Mouse (Mus musculus) right cerebral cortex, postnatal 36 days (tissue): ENCODE measurements around the gene Mllt11.

Experiments
- DNase-seq, 2 experiments: peaks; one replicate each; pipeline ENCODE4 v3.0.0; 2022; ENCODE audit warnings: low spot score in 2 of 2, mixed read lengths in 1 of 2

The Mllt11 gene

DNA sequence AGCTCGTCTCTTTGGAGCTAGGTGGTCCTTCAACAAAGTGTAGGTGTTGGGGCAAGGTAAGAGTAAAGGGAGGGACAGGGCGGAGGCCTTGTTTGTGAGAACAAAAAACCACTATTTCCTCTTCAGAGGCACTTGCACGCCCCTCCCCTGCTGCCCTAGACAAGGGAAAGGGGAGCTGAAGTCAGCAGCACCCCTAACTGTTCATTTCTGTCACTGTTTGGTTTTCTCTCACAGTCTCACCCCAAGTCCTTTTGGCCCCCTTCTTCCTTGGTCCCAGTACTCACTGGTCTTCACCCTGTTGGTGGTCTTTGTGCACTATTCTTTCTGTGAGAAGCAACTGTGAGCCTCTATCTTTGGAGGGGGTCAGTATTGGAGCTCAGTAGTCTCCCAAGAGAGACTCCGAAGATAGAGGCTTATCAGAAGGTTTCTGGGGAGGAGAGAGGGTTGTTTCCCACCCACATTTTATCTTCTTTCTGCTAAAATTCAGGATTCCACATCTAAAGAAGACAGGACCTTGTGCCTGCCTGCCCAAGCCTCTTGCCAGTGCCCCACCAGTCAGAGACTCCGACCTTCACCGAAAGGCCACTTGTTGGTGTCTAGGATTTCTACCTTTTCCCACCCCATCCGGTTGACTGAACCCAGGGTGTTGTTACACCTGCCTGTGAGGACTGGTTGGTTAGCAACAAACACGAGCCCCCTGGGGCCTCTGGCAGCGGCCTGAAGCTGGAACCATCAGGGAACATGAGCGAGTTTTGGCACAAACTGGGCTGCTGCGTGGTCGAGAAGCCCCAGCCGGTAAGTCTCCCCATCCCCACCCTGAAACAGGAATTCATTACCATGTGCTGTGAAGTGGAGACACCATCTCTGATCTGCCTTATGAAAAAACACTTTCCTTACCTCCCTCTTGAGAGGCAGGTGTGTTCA is at the start of gene Mllt11:
Gene Mllt11, minus strand, starts transcription at position 874 of the 924 bp plus-strand sequence.
- DNase-seq = no peak

- peak; percentile 97 to 98 for DNase-seq
Observed at GRCm38 (mm10) chr3:95281216-95282126, 49.5 kb upstream of the Mllt11 start, which contains the start of the genes Mindy1 and Prune1. Mindy1 (plus strand) TSS chr3:95281345. Prune1 (minus strand) TSS chr3:95282076.

GRCm38 (mm10) chr3:95280747-95281146 is 48.8 kb upstream of the Mllt11 start:
- DNase-seq = no peak

GRCm38 (mm10) chr3:95277149-95277551 is 45.2 kb upstream of the Mllt11 start:
- DNase-seq = no peak

- DNase-seq = no peak
Observed at GRCm38 (mm10) chr3:95276428-95276934, 44.5 kb upstream of the Mllt11 start.

GRCm38 (mm10) chr3:95275161-95275560 is 43.2 kb upstream of the Mllt11 start:
- no peak for DNase-seq

GRCm38 (mm10) chr3:95274453-95274852 is 42.5 kb upstream of the Mllt11 start:
- DNase-seq = no peak

DNA sequence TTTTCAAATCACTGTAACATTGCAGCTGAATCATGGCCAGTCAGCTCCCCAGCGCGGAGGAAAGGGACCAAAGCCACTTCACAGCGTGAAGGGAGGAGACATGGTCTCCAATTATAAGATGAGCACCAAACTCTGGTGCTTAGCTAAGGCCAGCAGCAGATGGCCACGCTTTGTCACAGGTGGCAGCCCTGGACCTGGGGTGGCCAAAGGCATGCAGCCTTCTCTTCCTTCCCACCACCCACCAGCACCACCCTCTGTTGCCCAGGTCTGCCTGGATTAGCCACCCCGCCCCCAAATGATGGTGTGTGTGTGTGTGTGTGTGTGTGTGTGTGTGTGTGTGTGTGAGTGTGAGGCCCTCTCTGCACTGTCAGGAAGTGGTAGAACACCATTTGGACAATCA is 41.5 kb upstream of the Mllt11 start:
- no peak for DNase-seq

DNA sequence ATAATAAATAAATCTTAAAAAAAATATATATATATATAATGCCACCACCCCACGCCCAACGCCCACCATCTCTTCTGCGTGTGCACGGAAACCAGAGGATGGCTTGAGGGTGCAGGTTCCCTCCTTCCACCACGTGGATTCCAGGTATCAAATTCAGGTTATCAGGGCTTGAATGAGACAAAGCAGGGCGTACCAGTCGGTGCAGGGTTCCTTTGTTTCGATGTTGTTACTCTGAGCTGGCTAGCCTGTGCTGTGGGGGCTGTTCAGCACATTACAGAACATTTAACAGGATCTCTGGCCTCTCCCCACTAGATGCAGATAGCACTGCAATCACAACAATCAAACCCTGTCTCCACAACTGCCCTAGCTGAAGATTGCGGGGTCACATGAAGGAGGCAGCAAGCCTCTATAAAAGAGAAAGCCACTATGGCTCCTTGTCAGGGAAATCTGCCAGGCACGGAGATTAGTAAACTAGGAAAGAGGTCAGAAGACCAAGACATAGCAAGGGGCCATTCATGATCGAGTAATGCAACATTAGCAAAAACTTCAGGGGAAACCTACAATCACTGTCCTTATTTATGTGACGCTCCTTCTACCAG is 38.9 kb upstream of the Mllt11 start:
- DNase-seq = no peak

GRCm38 (mm10) chr3:95269789-95270188 is 37.8 kb upstream of the Mllt11 start:
- peak in 1 of 2 experiments; percentile 33 for DNase-seq

- no peak for DNase-seq
Observed at GRCm38 (mm10) chr3:95267855-95268254, 35.9 kb upstream of the Mllt11 start.

DNA sequence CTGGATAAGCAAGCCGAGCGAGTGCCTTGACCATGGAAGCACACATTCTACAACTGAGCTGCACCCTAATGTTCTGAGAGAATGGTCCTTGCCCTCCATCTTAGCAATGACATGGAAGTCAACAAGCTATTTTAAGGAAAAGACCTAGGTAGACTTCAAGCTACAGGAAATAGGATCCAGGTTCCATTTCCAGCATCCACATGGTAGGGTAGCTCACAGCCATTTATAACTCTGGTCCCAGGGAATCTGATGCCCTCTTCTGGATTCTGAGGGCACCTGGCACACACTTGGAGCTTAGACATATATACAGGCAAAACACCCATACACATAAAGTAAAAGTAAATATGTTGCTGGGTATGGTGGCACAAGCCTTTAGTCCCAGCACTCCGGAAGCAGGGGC is 34.1 kb upstream of the Mllt11 start:
- no peak for DNase-seq

GRCm38 (mm10) chr3:95264724-95265123 is 32.8 kb upstream of the Mllt11 start:
- no peak for DNase-seq

- no peak for DNase-seq
Observed at GRCm38 (mm10) chr3:95263089-95263739, 31.2 kb upstream of the Mllt11 start.

GRCm38 (mm10) chr3:95261975-95262374 is 30.0 kb upstream of the Mllt11 start:
- DNase-seq = no peak

- DNase-seq = no peak
Observed at GRCm38 (mm10) chr3:95256931-95257330, 25.0 kb upstream of the Mllt11 start.

DNA sequence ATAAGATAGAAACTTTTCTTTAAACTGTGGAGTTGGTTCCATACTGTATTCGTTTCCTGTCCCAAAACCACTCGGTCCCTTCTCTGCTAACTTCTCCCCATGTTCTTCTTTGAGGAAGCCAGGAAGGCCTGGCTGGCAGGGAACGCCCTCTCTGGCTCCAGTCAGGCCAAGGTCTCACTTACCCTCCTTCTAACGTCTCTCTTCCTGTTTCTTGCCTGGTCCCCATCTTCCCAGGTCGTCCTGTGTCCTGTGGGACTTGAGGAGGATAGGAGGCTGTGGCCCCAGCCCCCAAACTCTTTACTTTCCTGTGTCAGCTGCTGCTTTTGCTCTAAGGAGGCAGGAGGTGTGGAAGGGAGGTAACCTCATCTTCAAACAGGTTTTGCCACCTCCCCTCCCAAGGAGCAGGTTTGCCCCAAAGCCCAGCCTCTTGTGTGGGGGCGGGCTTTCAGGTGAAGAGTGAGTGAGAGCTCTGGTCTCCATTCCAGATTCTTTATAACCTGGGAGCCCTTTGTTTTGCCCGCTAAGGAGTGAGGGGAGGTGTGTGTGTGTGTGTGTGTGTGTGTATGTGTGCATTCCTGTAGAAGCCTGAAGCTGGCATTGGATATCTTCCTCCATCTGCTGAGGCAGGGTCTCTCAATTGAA is 18.9 kb upstream of the Mllt11 start, which contains the start of gene Bnipl:
Gene Bnipl, minus strand, starts transcription at position 411 of the 642 bp plus-strand sequence.
- no peak for DNase-seq

GRCm38 (mm10) chr3:95250361-95250760 is 18.4 kb upstream of the Mllt11 start:
- no peak for DNase-seq

DNA sequence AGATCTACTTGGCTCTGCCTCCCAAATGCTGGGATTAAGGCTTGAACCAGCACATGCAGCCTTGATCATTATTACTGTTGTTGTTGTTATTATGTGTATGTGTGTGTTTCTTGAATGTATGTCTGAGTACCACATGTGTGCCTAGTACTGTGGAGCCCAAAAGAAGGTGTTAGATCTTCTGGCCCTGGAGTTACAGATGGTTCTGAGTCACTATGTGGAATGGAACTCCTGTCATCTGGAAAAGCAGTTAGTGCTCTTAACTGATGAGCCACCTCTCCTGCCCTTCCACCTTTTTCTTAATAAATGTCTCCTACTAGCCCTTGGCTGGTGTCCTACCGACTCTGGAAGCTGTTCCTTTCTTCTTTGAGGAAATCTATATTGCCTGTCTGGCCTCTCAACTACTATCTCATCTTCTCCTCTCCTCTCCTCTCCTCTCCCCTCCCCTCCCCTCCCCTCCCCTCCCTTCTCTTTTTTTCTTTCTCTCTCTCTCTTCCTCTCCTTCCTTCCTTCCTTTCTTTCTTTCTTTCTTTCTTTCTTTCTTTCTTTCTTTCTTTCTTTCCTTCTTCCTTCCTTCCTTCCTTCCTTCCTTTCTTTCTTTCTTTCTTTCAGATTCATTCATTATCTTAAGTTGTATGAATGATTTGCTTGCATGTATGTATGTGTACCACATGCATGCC is 15.8 kb upstream of the Mllt11 start:
- no peak for DNase-seq
